Mouse (Mus musculus): Measurements from ENCODE around the gene Asxl2. TPM values are rescaled to one million over a fixed set of nuclear protein-coding genes. Genes with fewer than 3 reads are reported as not detected.

Gene Asxl2
- polyA plus RNA-seq, 1 experiment from 2014 or later, result 9.6 TPM

DNA sequence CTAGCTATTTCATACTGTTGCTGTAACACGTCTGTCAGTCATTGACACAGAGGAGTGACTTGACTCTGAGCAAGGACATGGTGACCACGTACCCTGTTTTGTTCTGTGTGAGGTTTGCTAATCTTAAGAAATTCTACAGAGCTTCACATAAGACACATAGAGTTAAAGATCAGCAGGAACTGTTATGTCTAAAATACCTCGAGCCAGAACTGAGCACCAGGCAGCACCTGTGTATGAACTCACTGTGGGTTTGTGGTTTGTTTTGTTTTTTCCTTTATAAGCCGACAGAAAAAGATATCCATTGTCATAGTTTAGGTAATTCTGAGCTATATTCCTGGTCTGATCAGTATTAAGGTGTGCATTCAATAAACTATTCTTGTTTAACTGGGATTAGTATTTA is 120.8 kb downstream of the Asxl2 start:
- Histone ChIP-seq H3K27ac (no peak overlapping the region), H3K9me3 (replicated peaks; ENCODE audit: low read length) (no peaks in the 10 kb centered on the region), H3K4me2 (ENCODE audit: low read length) (no peak overlapping the region), H3K9ac (ENCODE audit: low read depth, low read length) (no peak overlapping the region), H3K4me3 (replicated peaks; ENCODE audit: low read depth, low read length) (no peak overlapping the region), H3K27me3 (ENCODE audit: insufficient read depth, low read length) (no peaks in the 10 kb centered on the region), H3K4me1 (replicated peaks; ENCODE audit: insufficient read depth, low read length) (no peaks in the 10 kb centered on the region), H3K36me3 (ENCODE audit: insufficient read depth, low read length) (no peaks in the 10 kb centered on the region)
- no peak for ATAC-seq (replicated peaks; ENCODE audit: low FRiP score, low read depth)
- 61% methylated on average over 4 of the region's 4 CpGs for WGBS
- DNase-seq (ENCODE audit: low spot score), result no peak
- no peak for TF ChIP-seq CTCF (IDR thresholded peaks at IDR 0.05; ENCODE audit: low read depth)

DNA sequence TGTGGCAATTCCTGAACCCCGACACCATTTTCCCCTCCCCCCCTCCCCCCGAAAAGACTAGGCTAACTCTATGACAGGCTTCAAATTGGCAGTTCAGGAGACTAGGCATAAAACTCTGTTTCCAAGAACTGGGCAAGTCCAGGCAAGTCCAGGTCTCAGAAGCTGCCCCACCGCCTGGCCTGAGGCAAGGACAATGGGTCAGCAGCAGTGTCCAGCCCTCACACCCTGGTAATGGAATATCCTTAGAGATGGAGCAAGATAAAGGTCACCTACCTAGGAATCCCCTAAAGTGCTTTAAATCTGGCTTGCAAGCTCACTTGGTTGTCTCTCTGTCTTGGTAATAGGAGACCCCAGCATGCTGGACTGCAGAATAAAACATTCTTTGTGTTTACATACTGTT is 121.3 kb downstream of the Asxl2 start:
- Histone ChIP-seq H3K9ac (ENCODE audit: low read depth, low read length) (no peak overlapping the region), H3K4me3 (replicated peaks; ENCODE audit: low read depth, low read length) (no peak overlapping the region), H3K4me1 (replicated peaks; ENCODE audit: insufficient read depth, low read length) (no peaks in the 10 kb centered on the region), H3K4me2 (ENCODE audit: low read length) (no peak overlapping the region), H3K27me3 (ENCODE audit: insufficient read depth, low read length) (no peaks in the 10 kb centered on the region), H3K36me3 (ENCODE audit: insufficient read depth, low read length) (no peaks in the 10 kb centered on the region), H3K27ac (no peak overlapping the region), H3K9me3 (replicated peaks; ENCODE audit: low read length) (no peaks in the 10 kb centered on the region)
- WGBS, result 78% methylated on average over 3 of the region's 3 CpGs
- DNase-seq (ENCODE audit: low spot score) (no peak), ATAC-seq (replicated peaks; ENCODE audit: low FRiP score, low read depth) (no peak)
- no peak for TF ChIP-seq CTCF (IDR thresholded peaks at IDR 0.05; ENCODE audit: low read depth)

DNA sequence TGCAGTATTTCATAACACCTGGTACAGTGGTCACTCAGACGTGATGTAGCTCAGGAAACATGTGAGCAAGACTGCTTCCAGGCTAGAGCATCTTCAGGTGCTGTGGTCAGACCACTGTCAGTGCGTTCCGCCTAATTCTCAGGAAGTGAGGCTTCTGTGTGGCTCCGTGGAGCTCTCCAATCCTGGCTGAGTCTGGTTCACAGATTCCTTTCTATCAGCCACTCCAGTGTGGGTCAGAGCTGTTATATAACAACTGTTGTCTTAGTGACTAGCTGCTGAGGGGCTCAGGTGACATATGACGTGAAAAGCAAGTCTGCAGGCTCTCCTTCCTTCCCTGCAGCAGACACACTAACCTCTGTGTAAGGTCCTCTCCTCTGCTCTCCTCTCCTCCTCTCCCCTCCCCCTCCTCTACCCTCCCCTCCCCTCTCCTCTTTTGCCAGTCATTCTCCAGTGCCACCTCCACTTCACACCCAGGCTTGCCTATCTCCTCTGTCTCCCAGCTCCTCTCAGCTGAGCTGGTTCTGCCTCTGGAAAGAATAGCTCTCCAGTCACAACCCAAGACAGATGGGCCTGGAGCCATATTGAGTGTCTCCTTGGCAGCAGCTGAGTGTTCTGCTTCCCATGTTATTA is 122.0 kb downstream of the Asxl2 start:
- Histone ChIP-seq H3K9me3 (replicated peaks; ENCODE audit: low read length) (no peaks in the 10 kb centered on the region), H3K36me3 (ENCODE audit: insufficient read depth, low read length) (no peaks in the 10 kb centered on the region), H3K4me3 (replicated peaks; ENCODE audit: low read depth, low read length) (no peak overlapping the region), H3K27me3 (ENCODE audit: insufficient read depth, low read length) (no peaks in the 10 kb centered on the region), H3K4me1 (replicated peaks; ENCODE audit: insufficient read depth, low read length) (no peaks in the 10 kb centered on the region), H3K9ac (ENCODE audit: low read depth, low read length) (no peak overlapping the region), H3K4me2 (ENCODE audit: low read length) (no peak overlapping the region), H3K27ac (no peak overlapping the region)
- no peak for TF ChIP-seq CTCF (IDR thresholded peaks at IDR 0.05; ENCODE audit: low read depth)
- WGBS, result 50% methylated on average over 5 of the region's 5 CpGs
- no peak for DNase-seq (ENCODE audit: low spot score)
- 0 out of 2 replicates have a peak, but pooled peaks have one; percentile 52 for ATAC-seq (replicated peaks; ENCODE audit: low FRiP score, low read depth)

GRCm38 (mm10) chr12:3550280-3550679 is 123.6 kb downstream of the Asxl2 start:
- no peak overlapping the region for H3K4me3 ChIP-seq (replicated peaks; ENCODE audit: low read depth, low read length)
- H3K27ac ChIP-seq, result no peak overlapping the region
- H3K4me2 ChIP-seq (ENCODE audit: low read length), result peak overlapping the region; percentile 23; the same call in 1 of the 2 replicates
- no peaks in the 10 kb centered on the region for H3K36me3 ChIP-seq (ENCODE audit: insufficient read depth, low read length)
- peak; percentile 59 for TF ChIP-seq CTCF (IDR thresholded peaks at IDR 0.05; ENCODE audit: low read depth)
- no peaks in the 10 kb centered on the region for H3K9me3 ChIP-seq (replicated peaks; ENCODE audit: low read length)
- WGBS, result 13% methylated on average over 13 of the region's 13 CpGs
- no peaks in the 10 kb centered on the region for H3K27me3 ChIP-seq (ENCODE audit: insufficient read depth, low read length)
- no peak overlapping the region for H3K9ac ChIP-seq (ENCODE audit: low read depth, low read length)
- ATAC-seq (replicated peaks; ENCODE audit: low FRiP score, low read depth), result peak; percentile 82
- H3K4me1 ChIP-seq (replicated peaks; ENCODE audit: insufficient read depth, low read length), result no peaks in the 10 kb centered on the region
- peak; percentile 54 for DNase-seq (ENCODE audit: low spot score)

Other genes starting within 250 kb of the Asxl2 start
- 71.1 and 78.3 TPM in 2 replicates for gene Rab10, start 116.9 kb upstream of the Asxl2 start, polyA plus RNA-seq (2015; fragmentation: Nextera tagmentation; extraction: Ambion mirVana)
- 6.2 and 6.4 TPM in 2 replicates for gene Kif3c, start 61.7 kb upstream of the Asxl2 start, polyA plus RNA-seq (2015; fragmentation: Nextera tagmentation; extraction: Ambion mirVana)
- gene Dtnb, start 145.5 kb downstream of the Asxl2 start, polyA plus RNA-seq (2015; fragmentation: Nextera tagmentation; extraction: Ambion mirVana), result 36.3 and 43.5 TPM in 2 replicates

Data from kidney, postnatal 0 days (tissue).